Mouse (Mus musculus): ENCODE measurements around the gene Tex2. TPM values are rescaled to one million over a fixed set of nuclear protein-coding genes. Genes with fewer than 3 reads are reported as not detected.
"Not testable (repeated sequence)": the region's sequence is repeated elsewhere in the genome, so short reads cannot be mapped to it uniquely, and the experiment has no call there.

Tex2 gene
- polyA plus RNA-seq, 1 experiment from 2014 or later = 37.5 TPM

GRCm38 (mm10) chr11:106492984-106493669 lies 120.1 kb downstream of the Tex2 start:
- ATAC-seq = no peak
- Histone ChIP-seq H3K9me3 (replicated peaks; ENCODE audit: control insufficient read depth, low read length, poor library complexity, severe bottlenecking) (no peaks in the 10 kb centered on the region), H3K27me3 (ENCODE audit: control insufficient read depth, insufficient read depth, low read depth, low read length) (no peaks in the 10 kb centered on the region), H3K9ac (ENCODE audit: low read depth, low read length) (no peak overlapping the region), H3K36me3 (ENCODE audit: control insufficient read depth, insufficient read depth, low read length) (no peaks in the 10 kb centered on the region), H3K4me3 (ENCODE audit: low read depth, low read length) (no peak overlapping the region), H3K4me1 (ENCODE audit: control insufficient read depth, insufficient read depth, low read length) (no peaks in the 10 kb centered on the region), H3K4me2 (ENCODE audit: low read length) (no peak overlapping the region), H3K27ac (ENCODE audit: low read length) (no peak overlapping the region)
- WGBS = 85% methylated on average over 7 of the region's 7 CpGs

- Histone ChIP-seq H3K9me3 (replicated peaks; ENCODE audit: control insufficient read depth, low read length, poor library complexity, severe bottlenecking) (no peaks in the 10 kb centered on the region), H3K27ac (ENCODE audit: low read length) (no peak overlapping the region), H3K9ac (ENCODE audit: low read depth, low read length) (no peak overlapping the region), H3K4me1 (ENCODE audit: control insufficient read depth, insufficient read depth, low read length) (peaks cover 3% of the 10 kb centered on the region), H3K4me3 (ENCODE audit: low read depth, low read length) (no peak overlapping the region), H3K36me3 (ENCODE audit: control insufficient read depth, insufficient read depth, low read length) (no peaks in the 10 kb centered on the region), H3K27me3 (ENCODE audit: control insufficient read depth, insufficient read depth, low read depth, low read length) (no peaks in the 10 kb centered on the region), H3K4me2 (ENCODE audit: low read length) (no peak overlapping the region)
- under 1% methylated on average over 3 of the region's 3 CpGs for WGBS
- ATAC-seq = no peak
Observed at GRCm38 (mm10) chr11:106491393-106491792, 121.8 kb downstream of the Tex2 start.

GRCm38 (mm10) chr11:106490600-106490999 lies 122.6 kb downstream of the Tex2 start:
- not testable (repeated sequence) for H3K4me3 ChIP-seq (ENCODE audit: low read depth, low read length); H3K4me1 ChIP-seq (ENCODE audit: control insufficient read depth, insufficient read depth, low read length); ATAC-seq; H3K27ac ChIP-seq (ENCODE audit: low read length); H3K4me2 ChIP-seq (ENCODE audit: low read length); H3K9me3 ChIP-seq (replicated peaks; ENCODE audit: control insufficient read depth, low read length, poor library complexity, severe bottlenecking); H3K36me3 ChIP-seq (ENCODE audit: control insufficient read depth, insufficient read depth, low read length); H3K27me3 ChIP-seq (ENCODE audit: control insufficient read depth, insufficient read depth, low read depth, low read length); H3K9ac ChIP-seq (ENCODE audit: low read depth, low read length)
- 89% methylated on average over 6 of the region's 6 CpGs for WGBS

- Histone ChIP-seq H3K4me3 (ENCODE audit: low read depth, low read length) (no peak overlapping the region), H3K36me3 (ENCODE audit: control insufficient read depth, insufficient read depth, low read length) (no peaks in the 10 kb centered on the region), H3K27me3 (ENCODE audit: control insufficient read depth, insufficient read depth, low read depth, low read length) (no peaks in the 10 kb centered on the region), H3K9ac (ENCODE audit: low read depth, low read length) (no peak overlapping the region), H3K4me1 (ENCODE audit: control insufficient read depth, insufficient read depth, low read length) (peaks cover 9% of the 10 kb centered on the region), H3K9me3 (replicated peaks; ENCODE audit: control insufficient read depth, low read length, poor library complexity, severe bottlenecking) (no peaks in the 10 kb centered on the region), H3K4me2 (ENCODE audit: low read length) (no peak overlapping the region), H3K27ac (ENCODE audit: low read length) (no peak overlapping the region)
- 53% methylated on average over 10 of the region's 10 CpGs for whole genome bisulfite sequencing
- no peak for ATAC-seq
Observed at GRCm38 (mm10) chr11:106490057-106490456, 123.2 kb downstream of the Tex2 start.

- H3K4me2 ChIP-seq (ENCODE audit: low read length) = no peak overlapping the region
- no peak overlapping the region for H3K9ac ChIP-seq (ENCODE audit: low read depth, low read length)
- no peak for ATAC-seq
- no peak overlapping the region for H3K27ac ChIP-seq (ENCODE audit: low read length)
- peaks cover 9% of the 10 kb centered on the region for H3K4me1 ChIP-seq (ENCODE audit: control insufficient read depth, insufficient read depth, low read length)
- no peaks in the 10 kb centered on the region for H3K9me3 ChIP-seq (replicated peaks; ENCODE audit: control insufficient read depth, low read length, poor library complexity, severe bottlenecking)
- no peaks in the 10 kb centered on the region for H3K27me3 ChIP-seq (ENCODE audit: control insufficient read depth, insufficient read depth, low read depth, low read length)
- H3K36me3 ChIP-seq (ENCODE audit: control insufficient read depth, insufficient read depth, low read length) = no peaks in the 10 kb centered on the region
- 58% methylated on average over 7 of the region's 7 CpGs for WGBS
- no peak overlapping the region for H3K4me3 ChIP-seq (ENCODE audit: low read depth, low read length)
Observed at GRCm38 (mm10) chr11:106489036-106489693, 124.1 kb downstream of the Tex2 start.

GRCm38 (mm10) chr11:106488126-106488561 lies 125.1 kb downstream of the Tex2 start:
- H3K4me2 ChIP-seq (ENCODE audit: low read length) = peak overlapping the region; percentile 92
- WGBS = 14% methylated on average over 17 of the region's 17 CpGs
- H3K9ac ChIP-seq (ENCODE audit: low read depth, low read length) = peak overlapping the region; percentile 27
- H3K27me3 ChIP-seq (ENCODE audit: control insufficient read depth, insufficient read depth, low read depth, low read length) = no peaks in the 10 kb centered on the region
- no peaks in the 10 kb centered on the region for H3K9me3 ChIP-seq (replicated peaks; ENCODE audit: control insufficient read depth, low read length, poor library complexity, severe bottlenecking)
- H3K4me1 ChIP-seq (ENCODE audit: control insufficient read depth, insufficient read depth, low read length) = peaks cover 9% of the 10 kb centered on the region
- H3K4me3 ChIP-seq (ENCODE audit: low read depth, low read length) = peak overlapping the region; percentile 97
- peak; percentile 57 for ATAC-seq
- no peaks in the 10 kb centered on the region for H3K36me3 ChIP-seq (ENCODE audit: control insufficient read depth, insufficient read depth, low read length)
- H3K27ac ChIP-seq (ENCODE audit: low read length) = no peak overlapping the region; the same call in 1 of the 2 replicates

- H3K9me3 ChIP-seq (replicated peaks; ENCODE audit: control insufficient read depth, low read length, poor library complexity, severe bottlenecking) = no peaks in the 10 kb centered on the region
Observed at GRCm38 (mm10) chr11:106487733-106488115, 125.5 kb downstream of the Tex2 start, which contains the start of gene Ern1. Gene Ern1 (minus strand): TSS chr11:106487852.

GRCm38 (mm10) chr11:106486866-106487732 lies 126.1 kb downstream of the Tex2 start:
- peak overlapping the region; percentile 97 for H3K4me3 ChIP-seq (ENCODE audit: low read depth, low read length)
- H3K4me1 ChIP-seq (ENCODE audit: control insufficient read depth, insufficient read depth, low read length) = peaks cover 9% of the 10 kb centered on the region
- peak; percentile 87 for ATAC-seq
- no peaks in the 10 kb centered on the region for H3K9me3 ChIP-seq (replicated peaks; ENCODE audit: control insufficient read depth, low read length, poor library complexity, severe bottlenecking)
- H3K4me2 ChIP-seq (ENCODE audit: low read length) = peak overlapping the region; percentile 92
- under 1% methylated on average over 81 of the region's 86 CpGs for WGBS
- no peaks in the 10 kb centered on the region for H3K36me3 ChIP-seq (ENCODE audit: control insufficient read depth, insufficient read depth, low read length)
- H3K9ac ChIP-seq (ENCODE audit: low read depth, low read length) = peak overlapping the region; percentile 89
- H3K27me3 ChIP-seq (ENCODE audit: control insufficient read depth, insufficient read depth, low read depth, low read length) = no peaks in the 10 kb centered on the region
- peak overlapping the region; percentile 80 for H3K27ac ChIP-seq (ENCODE audit: low read length)

More at GRCm38 (mm10) chr11:106487733-106488115, 125.5 kb downstream of the Tex2 start, which contains the start of gene Ern1:
- Histone ChIP-seq H3K9ac (ENCODE audit: low read depth, low read length) (peak within 1 kb of the TSS; percentile 89), H3K36me3 (ENCODE audit: control insufficient read depth, insufficient read depth, low read length) (no peaks in the 10 kb centered on the region), H3K4me1 (ENCODE audit: control insufficient read depth, insufficient read depth, low read length) (peaks cover 9% of the 10 kb centered on the region), H3K4me3 (ENCODE audit: low read depth, low read length) (peak within 1 kb of the TSS; percentile 97), H3K27me3 (ENCODE audit: control insufficient read depth, insufficient read depth, low read depth, low read length) (no peaks in the 10 kb centered on the region), H3K4me2 (ENCODE audit: low read length) (peak within 1 kb of the TSS; percentile 92), H3K27ac (ENCODE audit: low read length) (peak within 1 kb of the TSS; percentile 80)
- ATAC-seq = peak; percentile 97
- WGBS = 1% methylated on average over 28 of the region's 28 CpGs

All from midbrain, embryonic 16.5 days (tissue).